Mouse (Mus musculus) CH12.LX (cell line): ENCODE results near the gene Mmel1. TPM values are rescaled to one million over a fixed set of nuclear protein-coding genes. Genes with fewer than 3 reads are reported as not detected.

Experiments used
- DNase-seq: peaks from one replicate; pipeline ENCODE4 v3.0.0-alpha.2; 2013; ENCODE audit errors: extremely low read depth
- H3K27ac ChIP-seq: 2 replicates; pipeline ENCODE4 v1.5.1; 2012; ENCODE audit warnings: low read depth, mild to moderate bottlenecking, control low read depth, moderate library complexity; ENCODE audit not compliant: insufficient read depth
- H3K27me3 ChIP-seq: replicated peaks from 2 replicates; pipeline ENCODE3; 2012; ENCODE audit warnings: inconsistent platforms
- H3K36me3 ChIP-seq, 2 experiments: replicated peaks in 1 of 2; 2 replicates each; pipeline versions ENCODE3 to v1.6.1; 2012; ENCODE audit warnings: inconsistent platforms in 1 of 2, low read length in 1 of 2, mild to moderate bottlenecking in 1 of 2, mixed read lengths in 1 of 2, moderate library complexity in 1 of 2; ENCODE audit not compliant: control insufficient read depth in 1 of 2, insufficient read depth in 1 of 2
- H3K4me1 ChIP-seq, 2 experiments: 2 replicates each; pipeline ENCODE4 v1.6.1; 2012; ENCODE audit warnings: inconsistent platforms in 1 of 2, moderate library complexity in 1 of 2; ENCODE audit not compliant: insufficient read depth in 2 of 2, control insufficient read depth in 1 of 2
- H3K4me2 ChIP-seq: 2 replicates; pipeline ENCODE4 v1.6.1; 2012; ENCODE audit warnings: low read depth, mild to moderate bottlenecking, control low read depth; ENCODE audit not compliant: poor library complexity, insufficient read depth, severe bottlenecking
- H3K4me3 ChIP-seq, 3 experiments: fragments of 150-350 bp in 1 of 3; sonication (generic) in 1 of 3; replicated peaks in 1 of 3; 2 replicates each; pipeline versions ENCODE3 to v1.5.1; 2011 to 2012; ENCODE audit warnings: low read depth in 2 of 3, low read length in 2 of 3, mild to moderate bottlenecking in 2 of 3, moderate library complexity in 2 of 3, control low read depth in 1 of 3, improper control_type of control experiment in 1 of 3, inconsistent platforms in 1 of 3, mixed read lengths in 1 of 3; ENCODE audit not compliant: poor library complexity in 1 of 3
- H3K79me2 ChIP-seq: replicated peaks from 2 replicates; pipeline ENCODE4 v1.6.1; 2012; ENCODE audit warnings: mild to moderate bottlenecking, moderate library complexity; ENCODE audit not compliant: control insufficient read depth, poor library complexity, insufficient read depth, severe bottlenecking; ENCODE audit errors: extremely low read depth
- H3K9ac ChIP-seq: 2 replicates; pipeline ENCODE4 v1.6.1; 2012; ENCODE audit warnings: low read depth, mild to moderate bottlenecking, control low read depth, moderate library complexity; ENCODE audit not compliant: insufficient read depth
- H3K9me3 ChIP-seq: replicated peaks from 2 replicates; pipeline ENCODE3; 2012; ENCODE audit warnings: low read length, inconsistent platforms, mixed read lengths
- BHLHE40 ChIP-seq: IDR thresholded peaks from 2 replicates; pipeline ENCODE4 v1.6.1; 2011; ENCODE audit warnings: mild to moderate bottlenecking, low read depth, low read length, improper control_type of control experiment
- ELF1 ChIP-seq: IDR thresholded peaks from 2 replicates; pipeline ENCODE4 v1.6.1; 2014; ENCODE audit warnings: low read depth, mild to moderate bottlenecking, inconsistent platforms, low read length, improper control_type of control experiment
- GABPA ChIP-seq: IDR thresholded peaks from 2 replicates; pipeline ENCODE4 v1.6.1; 2012; ENCODE audit warnings: low read depth, low read length, improper control_type of control experiment, inconsistent platforms; ENCODE audit not compliant: insufficient replicate concordance
- JUND ChIP-seq: conservative IDR thresholded peaks from 2 replicates; pipeline ENCODE4 v1.6.1; 2011; ENCODE audit warnings: low read depth, low read length, improper control_type of control experiment
- MAFK ChIP-seq: IDR thresholded peaks from 2 replicates; pipeline ENCODE4 v1.6.1; 2011; ENCODE audit warnings: low read length, improper control_type of control experiment; ENCODE audit not compliant: insufficient replicate concordance
- MEF2A ChIP-seq: IDR thresholded peaks from 2 replicates; pipeline ENCODE4 v1.6.1; 2014; ENCODE audit warnings: low read depth, mild to moderate bottlenecking, inconsistent platforms, low read length, improper control_type of control experiment, borderline replicate concordance
- MXI1 ChIP-seq: IDR thresholded peaks from 2 replicates; pipeline ENCODE4 v1.6.1; 2011; ENCODE audit warnings: mild to moderate bottlenecking, low read depth, low read length, improper control_type of control experiment
- RAD21 ChIP-seq: IDR thresholded peaks from 2 replicates; pipeline ENCODE4 v1.6.1; 2011; ENCODE audit warnings: low read depth, mild to moderate bottlenecking, low read length, improper control_type of control experiment, moderate library complexity
- RCOR1 ChIP-seq: conservative IDR thresholded peaks from 2 replicates; pipeline ENCODE4 v1.6.1; 2012; ENCODE audit warnings: low read depth, mild to moderate bottlenecking, inconsistent platforms, low read length, improper control_type of control experiment
- SIN3A ChIP-seq: IDR thresholded peaks from 2 replicates; pipeline ENCODE4 v1.6.1; 2012; ENCODE audit warnings: low read length, improper control_type of control experiment, inconsistent platforms
- USF1 ChIP-seq: IDR thresholded peaks from 2 replicates; pipeline ENCODE4 v1.6.1; 2014; ENCODE audit warnings: low read depth, mild to moderate bottlenecking, inconsistent platforms, low read length, improper control_type of control experiment
- USF2 ChIP-seq: conservative IDR thresholded peaks from 2 replicates; pipeline ENCODE4 v1.6.1; 2011; ENCODE audit warnings: low read depth, low read length, improper control_type of control experiment
- ZC3H11A ChIP-seq: IDR thresholded peaks from 2 replicates; pipeline ENCODE4 v1.6.1; 2012; ENCODE audit warnings: low read depth, mild to moderate bottlenecking, inconsistent platforms, low read length, improper control_type of control experiment
- dilution Hi-C: fragments of 300-500 bp; cut with MboI; formaldehyde crosslinking; loops from 2 replicates; pipeline ENCODE4 v1.14.3; 2020; ENCODE audit warnings: low sequenced_read_pairs; ENCODE audit not compliant: extremely low pct_unique_long_range_greater_than_20kb, extremely low pct_ligation_motif_present
- in situ Hi-C: fragments of 300-500 bp; cut with MboI; formaldehyde crosslinking; loops from 3 replicates; pipeline ENCODE4 v1.14.3; 2019; ENCODE audit warnings: low sequenced_read_pairs, low pct_ligation_motif_present, low pct_unique_long_range_greater_than_20kb, mixed read lengths
- polyA plus RNA-seq: library from polyadenylated mRNA; unstranded; fragments of >175 nt; gene quantifications from 2 replicates; pipeline ENCODE4 v1.2.1, GENCODE M21; 2012; ENCODE audit warnings: low read depth; ENCODE audit not compliant: insufficient read length
- total RNA-seq, 2 experiments: library from RNA; depleted of rRNA; stranded (reverse); fragments of 300-350 nt in 1 of 2; fragments of >200 nt in 1 of 2; gene quantifications; 2 replicates each; pipeline ENCODE4 v1.2.3; 2012 to 2014

The Mmel1 gene
- total and polyA plus RNA-seq, 3 experiments = 0.70 to 3.9 (median 2.0) TPM

DNA sequence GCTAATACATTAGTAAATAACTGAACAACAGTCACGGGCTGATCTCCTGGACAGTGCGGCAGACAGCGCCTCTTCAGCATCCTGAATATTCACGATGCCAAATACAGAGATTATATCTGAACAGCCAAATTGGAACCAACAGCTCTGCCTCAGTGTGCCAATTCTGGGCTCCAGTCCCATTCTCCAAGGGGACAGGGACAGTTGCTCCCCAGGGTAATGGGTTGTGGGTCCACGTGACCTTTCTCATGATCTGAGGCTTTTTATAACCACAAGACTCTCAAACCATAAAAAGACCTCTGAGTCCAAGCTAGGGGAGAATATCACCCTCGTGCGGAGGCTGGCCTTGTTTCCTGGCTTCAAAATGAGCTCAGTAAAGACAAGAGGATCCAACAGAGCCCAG lies 42.2 kb upstream of the Mmel1 start:
- no peak overlapping the region for H3K4me3 ChIP-seq
- no peak overlapping the region for H3K9ac ChIP-seq
- no peaks in the 10 kb centered on the region for H3K36me3 ChIP-seq
- H3K4me2 ChIP-seq = no peak overlapping the region
- H3K9me3 ChIP-seq = peaks cover 4% of the 10 kb centered on the region
- peaks cover 70% of the 10 kb centered on the region for H3K27me3 ChIP-seq
- TF ChIP-seq RCOR1 (no peak), SIN3A (no peak), ELF1 (no peak)
- H3K79me2 ChIP-seq = no peaks in the 10 kb centered on the region
- DNase-seq = no peak
- no peaks in the 10 kb centered on the region for H3K4me1 ChIP-seq
- in situ Hi-C loops (loop anchor here (10.0 kb wide), 1 partner anchor 72 kb away; no protein-coding TSS in a partner anchor), dilution Hi-C loops (no loop called here)
- no peak overlapping the region for H3K27ac ChIP-seq

DNA sequence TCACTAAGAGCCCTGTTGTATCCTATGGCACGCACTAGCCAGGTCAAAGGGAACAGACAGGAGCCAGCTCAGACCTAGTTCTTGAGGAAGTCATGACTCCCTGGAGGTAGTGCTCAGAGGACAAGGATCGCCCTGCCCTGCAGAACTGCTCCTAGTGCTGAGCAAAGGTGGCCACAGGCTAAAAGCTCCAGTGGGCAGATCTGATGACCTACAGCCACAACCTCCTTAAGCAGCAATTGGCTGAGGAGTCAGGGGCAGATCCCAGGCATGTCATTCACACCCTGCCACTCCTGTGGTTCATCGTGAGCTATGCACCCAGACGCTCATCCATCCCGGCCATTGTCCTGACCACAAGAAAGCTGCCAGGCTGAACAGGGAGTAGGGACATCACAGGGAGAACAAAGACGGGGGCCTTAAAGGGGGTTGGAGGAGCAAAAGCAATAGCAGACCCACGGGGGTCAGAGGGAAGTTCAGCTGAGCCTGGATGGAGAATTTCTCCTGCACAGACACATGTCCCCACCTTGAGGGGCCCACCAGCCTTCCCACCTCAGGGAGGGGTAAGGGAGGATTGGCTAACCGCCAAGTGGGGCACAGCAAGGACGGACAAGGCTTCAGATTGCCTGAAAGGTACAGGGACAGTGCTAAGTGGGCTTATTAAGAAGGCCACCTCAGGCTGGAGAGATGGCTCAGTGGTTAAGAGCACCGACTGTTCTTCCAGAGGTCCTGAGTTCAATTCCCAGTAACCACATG lies 41.3 kb upstream of the Mmel1 start:
- no peak overlapping the region for H3K9ac ChIP-seq
- H3K27me3 ChIP-seq = peaks cover 68% of the 10 kb centered on the region
- peaks cover 4% of the 10 kb centered on the region for H3K9me3 ChIP-seq
- no peaks in the 10 kb centered on the region for H3K79me2 ChIP-seq
- no peak overlapping the region for H3K4me2 ChIP-seq
- DNase-seq = no peak
- H3K4me3 ChIP-seq = no peak overlapping the region
- no peaks in the 10 kb centered on the region for H3K4me1 ChIP-seq
- in situ Hi-C loops (loop anchor here (10.0 kb wide), 1 partner anchor 73 kb away; no protein-coding TSS in a partner anchor), dilution Hi-C loops (no loop called here)
- no peaks in the 10 kb centered on the region for H3K36me3 ChIP-seq
- H3K27ac ChIP-seq = no peak overlapping the region
- no peak for TF ChIP-seq MXI1
- TF ChIP-seq BHLHE40 = no peak
- no peak for TF ChIP-seq MEF2A
- no peak for TF ChIP-seq RCOR1
- no peak for TF ChIP-seq RAD21
- no peak for TF ChIP-seq MAFK
- no peak for TF ChIP-seq USF2
- no peak for TF ChIP-seq JUND
- no peak for TF ChIP-seq ZC3H11A
- TF ChIP-seq USF1 = no peak
- TF ChIP-seq GABPA = no peak
